In the genomic region with DNA sequence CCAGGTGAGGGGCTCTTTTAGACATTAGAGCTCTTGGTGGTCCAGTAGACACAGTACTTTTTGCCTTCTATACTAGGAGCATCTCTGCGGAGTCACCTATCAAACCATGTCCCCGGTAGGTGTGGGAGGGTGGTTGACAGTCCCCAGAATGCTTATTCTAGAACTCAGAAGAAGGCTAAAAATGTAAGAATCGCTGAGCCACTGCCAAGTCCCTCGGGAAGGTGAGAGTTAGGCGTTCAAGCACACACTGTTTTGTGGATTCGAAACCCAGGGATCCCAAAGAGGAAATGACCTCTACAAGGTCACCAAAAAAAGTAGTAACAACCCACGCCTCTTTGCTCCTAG, we compare ENCODE assay signal across 13 mouse cellular contexts. TPM values are rescaled to one million over a fixed set of nuclear protein-coding genes. Genes with fewer than 3 reads are reported as not detected.
A peak's percentile ranks its signal among the peaks of the same experiment; 100 is the strongest.
DNase-seq lines count a peak whose midpoint lies in the region; ATAC-seq lines count a peak whose summit lies in the region.
"Had no signal": no experiment of that assay in that cellular context is flagged by ENCODE, and none has a peak within 500 bp of the region (broad histone marks: within the 10 kb centered on the region; RNA-seq: fewer than 3 reads in every experiment).

No protein-coding gene starts in this region.

- no peak overlapping the region for H3K9ac ChIP-seq in hindbrain, embryonic 11.5 days (ENCODE audit: low read depth, low read length)
- no peak overlapping the region for H3K9ac ChIP-seq in kidney, embryonic 16.5 days (replicated peaks; ENCODE audit: low read length)
- H3K9ac ChIP-seq: forebrain, embryonic 15.5 days; hindbrain, embryonic 15.5 days had no signal

- 89% methylated on average over 7 of the region's 7 CpGs for WGBS in hindbrain, embryonic 11.5 days
- 59% methylated on average over 7 of the region's 7 CpGs for WGBS in kidney, embryonic 16.5 days

- intact Hi-C loops in heart, postnatal 14 days (cut with DNase I): no loop called here

- peak; percentile 40 to 58 for DNase-seq in heart, adult 18-20 months
- no peak for DNase-seq in heart, postnatal 14 days
- peak; percentile 4 for DNase-seq in ES-CJ7 (ENCODE audit: low read depth, low spot score)
- peak; percentile 55 to 83 for DNase-seq in left cerebral cortex, adult 8-10 months (ENCODE audit: low spot score in 2 of 2)
- no peak for DNase-seq in spleen, postnatal 36 days (ENCODE audit: low spot score in 2 of 2)
- no peak for DNase-seq in hindbrain, embryonic 11.5 days (ENCODE audit: low spot score)
- DNase-seq: thymus, adult 2 months had no signal

- no peaks in the 10 kb centered on the region for H3K9me3 ChIP-seq in hindbrain, embryonic 11.5 days (ENCODE audit: control insufficient read depth, low read length)
- H3K9me3 ChIP-seq in kidney, embryonic 16.5 days (ENCODE audit: low read length): no peaks in the 10 kb centered on the region
- H3K9me3 ChIP-seq: forebrain, embryonic 15.5 days; hindbrain, embryonic 15.5 days had no signal

- no peak overlapping the region for H3K4me3 ChIP-seq in brown adipose tissue, adult 24 weeks (ENCODE audit: insufficient read depth, low read depth, low read length)
- H3K4me3 ChIP-seq in hindbrain, embryonic 11.5 days (ENCODE audit: low read depth, low read length): no peak overlapping the region
- no peak overlapping the region for H3K4me3 ChIP-seq in kidney, embryonic 16.5 days (ENCODE audit: low read length)
- H3K4me3 ChIP-seq: forebrain, embryonic 15.5 days; hindbrain, embryonic 15.5 days had no signal

- no peak overlapping the region for H3K4me2 ChIP-seq in hindbrain, embryonic 11.5 days (replicated peaks; ENCODE audit: low read depth, low read length)
- H3K4me2 ChIP-seq in kidney, embryonic 16.5 days (replicated peaks; ENCODE audit: low read depth, low read length): no peak overlapping the region
- H3K4me2 ChIP-seq: forebrain, embryonic 15.5 days; hindbrain, embryonic 15.5 days had no signal

- no peaks in the 10 kb centered on the region for H3K36me3 ChIP-seq in hindbrain, embryonic 11.5 days (ENCODE audit: control insufficient read depth, insufficient read depth, low read length)
- no peaks in the 10 kb centered on the region for H3K36me3 ChIP-seq in kidney, embryonic 16.5 days (ENCODE audit: insufficient read depth, low read length)
- H3K36me3 ChIP-seq: forebrain, embryonic 15.5 days; hindbrain, embryonic 15.5 days had no signal

- ATAC-seq in hindbrain, embryonic 11.5 days (ENCODE audit: low FRiP score): no peak
- no peak for ATAC-seq in kidney, embryonic 16.5 days (ENCODE audit: low FRiP score, low TSS enrichment)
- ATAC-seq: forebrain, embryonic 15.5 days had no signal

- H3K27ac ChIP-seq in brown adipose tissue, adult 24 weeks (replicated peaks; ENCODE audit: low read depth, low read length): peak overlapping the region; percentile 61
- no peak overlapping the region for H3K27ac ChIP-seq in hindbrain, embryonic 11.5 days (ENCODE audit: low read depth, low read length)
- no peak overlapping the region for H3K27ac ChIP-seq in kidney, embryonic 16.5 days (ENCODE audit: low read length)
- H3K27ac ChIP-seq: forebrain, embryonic 15.5 days; hindbrain, embryonic 15.5 days had no signal

- peaks cover 12% of the 10 kb centered on the region for H3K4me1 ChIP-seq in brown adipose tissue, adult 24 weeks (ENCODE audit: control insufficient read depth, insufficient read depth, insufficient read length, low read length)
- no peaks in the 10 kb centered on the region for H3K4me1 ChIP-seq in hindbrain, embryonic 11.5 days (replicated peaks; ENCODE audit: control insufficient read depth, insufficient read depth, low read length)
- peaks cover 7% of the 10 kb centered on the region for H3K4me1 ChIP-seq in kidney, embryonic 16.5 days (ENCODE audit: insufficient read depth, low read length)
- H3K4me1 ChIP-seq: forebrain, embryonic 15.5 days had no signal

- H3K27me3 ChIP-seq in hindbrain, embryonic 11.5 days (ENCODE audit: control insufficient read depth, insufficient read depth, low read length): no peaks in the 10 kb centered on the region
- H3K27me3 ChIP-seq in kidney, embryonic 16.5 days (ENCODE audit: insufficient read depth, low read length): no peaks in the 10 kb centered on the region
- H3K27me3 ChIP-seq: CH12.LX; forebrain, embryonic 15.5 days; hindbrain, embryonic 15.5 days had no signal

RNA-seq across cellular contexts. Expression of a gene that starts 48.7 kb away (rescaled TPM):
- 100 to 1,000 TPM; 228 to 259 TPM for total RNA-seq in heart, adult 18-20 months (2021)
- 100 to 1,000 TPM; 279 to 283 TPM for total RNA-seq in heart, postnatal 14 days (2021)
- polyA plus RNA-seq in brown adipose tissue, adult 24 weeks (2012; ENCODE audit: insufficient read depth, insufficient read length, missing spikeins): 2.3 and 5.8 TPM in 2 replicates
- total RNA-seq in left cerebral cortex, adult 8-10 months (2022): 10 to 100 TPM; 51.9 to 57.0 (median 53.7) TPM
- polyA plus RNA-seq in hindbrain, embryonic 11.5 days (2014; fragmentation: Nextera tagmentation; extraction: Ambion mirVana): 3.6 and 4.9 TPM in 2 replicates
- polyA plus RNA-seq in kidney, embryonic 16.5 days (2015; fragmentation: Nextera tagmentation; extraction: Ambion mirVana): 6.3 and 7.6 TPM in 2 replicates
- polyA plus RNA-seq: liver, adult 2 months had no signal

RNA-seq across cellular contexts. Expression of a gene that starts 51.0 kb away (rescaled TPM):
- total RNA-seq in heart, adult 18-20 months (2021): 10 to 100 TPM; 20.4 to 20.9 TPM
- 10 to 100 TPM; 21.4 to 24.3 TPM for total RNA-seq in heart, postnatal 14 days (2021)
- 24.7 and 36.1 TPM in 2 replicates for polyA plus RNA-seq in brown adipose tissue, adult 24 weeks (2012; ENCODE audit: insufficient read depth, insufficient read length, missing spikeins)
- 10 to 100 TPM; 41.2 to 45.9 (median 45.1) TPM for total RNA-seq in left cerebral cortex, adult 8-10 months (2022)
- polyA plus RNA-seq in hindbrain, embryonic 11.5 days (2014; fragmentation: Nextera tagmentation; extraction: Ambion mirVana): 124 and 139 TPM in 2 replicates
- polyA plus RNA-seq in kidney, embryonic 16.5 days (2015; fragmentation: Nextera tagmentation; extraction: Ambion mirVana): 90.6 and 90.9 TPM in 2 replicates

RNA-seq across cellular contexts. Expression of a gene that starts 51.1 kb away (rescaled TPM):
- total RNA-seq in heart, adult 18-20 months (2021): 10 to 100 TPM; 15.0 to 17.3 TPM
- 10 to 100 TPM; 14.1 to 14.9 TPM for total RNA-seq in heart, postnatal 14 days (2021)
- polyA plus RNA-seq in brown adipose tissue, adult 24 weeks (2012; ENCODE audit: insufficient read depth, insufficient read length, missing spikeins): 13.8 and 15.5 TPM in 2 replicates
- total RNA-seq in left cerebral cortex, adult 8-10 months (2022): 10 to 100 TPM; 13.9 to 20.6 (median 18.8) TPM
- 39.3 and 41.4 TPM in 2 replicates for polyA plus RNA-seq in hindbrain, embryonic 11.5 days (2014; fragmentation: Nextera tagmentation; extraction: Ambion mirVana)
- 39.1 and 54.4 TPM in 2 replicates for polyA plus RNA-seq in kidney, embryonic 16.5 days (2015; fragmentation: Nextera tagmentation; extraction: Ambion mirVana)

Comparison
In these comparisons a context has a peak if more than half of its experiments do, and no peak if none do; other contexts are left out.
1. DNase-seq: peak in heart, adult 18-20 months (2 of 2), ES-CJ7 (single experiment) and left cerebral cortex, adult 8-10 months (2 of 2); none in heart, postnatal 14 days (0 of 2), spleen, postnatal 36 days (0 of 2) and hindbrain, embryonic 11.5 days (single experiment).